Mouse (Mus musculus): Measurements from ENCODE around the gene Ankrd44. TPM values are rescaled to one million over a fixed set of nuclear protein-coding genes. Genes with fewer than 3 reads are reported as not detected.
A peak's percentile ranks its signal among the peaks of the same experiment; 100 is the strongest.

Ankrd44 gene
- total RNA-seq, 2 experiments from 2014 or later, result 8.8 to 14.5 TPM

- no peak for TF ChIP-seq CTCF (conservative IDR thresholded peaks at IDR 0.05)
- Histone ChIP-seq H3K4me3 (no peak overlapping the region), H3K27ac (no peak overlapping the region)
- DNase-seq (ENCODE audit: low spot score in 2 of 2), result no peak
Observed at GRCm38 (mm10) chr1:54597594-54598217, 328.5 kb downstream of the Ankrd44 start.

GRCm38 (mm10) chr1:54596151-54596550, 330.0 kb downstream of the Ankrd44 start:
- DNase-seq (ENCODE audit: low spot score in 2 of 2), result peak in 1 of 2 experiments; percentile 37
- H3K27ac ChIP-seq, result no peak overlapping the region
- no peak overlapping the region for H3K4me3 ChIP-seq
- TF ChIP-seq CTCF (conservative IDR thresholded peaks at IDR 0.05), result no peak

Small RNA genes lying within 50 kb of the gene (microRNA-seq; reads per million reads assigned to microRNA genes)
- 0 reads per million in 2 experiments for gene Gm24053

Other genes starting within 250 kb of the Ankrd44 start
- gene Sf3b1, start 101.1 kb upstream of the Ankrd44 start, total RNA-seq (2021), result 100 to 1,000 TPM; 170 to 175 TPM
- 10 to 100 TPM; 15.2 to 16.8 TPM for gene Coq10b, start 126.4 kb upstream of the Ankrd44 start, total RNA-seq (2021)
- gene Hspe1, start 161.7 kb upstream of the Ankrd44 start, total RNA-seq (2021), result 10 to 100 TPM; 92.2 to 97.4 TPM
- gene Hspd1, start 161.9 kb upstream of the Ankrd44 start, total RNA-seq (2021), result 100 to 1,000 TPM; 160 to 172 TPM
- 10 to 100 TPM; 56.8 to 59.4 TPM for gene Mob4, start 204.8 kb upstream of the Ankrd44 start, total RNA-seq (2021)

Measured in layer of hippocampus, adult 2 months (tissue).